Mouse (Mus musculus) heart, adult 2 months (tissue): ENCODE measurements at regions not wholly inside any gene's neighbourhood (a gene's known extent, or its start where the extent isn't known, plus 50 kb on each side); places are given as distances from the start of the nearest gene placed in this dataset.

ENCODE experiments used
- EP300 ChIP-seq: fragments of 200-500 bp; IDR thresholded peaks from 2 replicates; pipeline ENCODE4 v1.6.1; 2011; ENCODE audit warnings: low read depth, low read length, control low read depth; ENCODE audit not compliant: insufficient read depth
- POLR2A ChIP-seq: fragments of 200-500 bp; IDR thresholded peaks from 2 replicates; pipeline ENCODE4 v1.6.1; 2011; ENCODE audit warnings: mild to moderate bottlenecking, low read depth, low read length, control low read depth; ENCODE audit not compliant: insufficient read depth

DNA sequence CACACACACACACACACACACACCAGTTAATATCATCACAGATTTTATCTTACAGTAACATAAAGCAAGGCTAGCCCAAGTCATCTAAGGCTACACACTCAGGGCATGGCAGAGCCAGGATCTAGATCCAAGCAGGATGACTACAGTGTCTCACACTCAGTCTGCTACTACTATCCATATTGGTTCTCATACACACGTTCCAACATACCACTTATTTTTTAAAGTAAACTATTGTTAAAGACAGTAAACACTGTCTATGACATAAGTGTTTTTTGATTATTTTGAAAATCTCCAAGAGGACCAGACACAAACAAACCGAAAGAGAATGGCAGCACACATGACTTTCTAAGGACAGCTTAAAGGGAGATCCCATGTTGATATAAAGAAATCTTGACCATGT lies 306.3 kb downstream of the Gm11361 start:
- TF ChIP-seq POLR2A = no peak
- no peak for TF ChIP-seq EP300
